Mouse (Mus musculus) layer of hippocampus, postnatal 25 days (tissue): ENCODE data around the gene Axdnd1. TPM values are rescaled to one million over a fixed set of nuclear protein-coding genes. Genes with fewer than 3 reads are reported as not detected.
A peak's percentile ranks its signal among the peaks of the same experiment; 100 is the strongest.

Experiments used
- DNase-seq, 2 experiments: peaks; one replicate each; pipeline ENCODE4 v3.0.0; 2022; ENCODE audit warnings: mixed read lengths in 2 of 2, low spot score in 1 of 2; ENCODE audit errors: extremely low spot score in 1 of 2
- total RNA-seq, 2 experiments: library from RNA; stranded (reverse); gene quantifications; 2 replicates each; pipeline ENCODE4 v1.2.3; 2021

Axdnd1 gene
- total RNA-seq: 1 to 10 TPM in 1 of 2 experiments, under 1 TPM in 1; 0.47 to 1.5 TPM

GRCm38 (mm10) chr1:156420671-156421297, at the start of gene Axdnd1:
Gene Axdnd1 (minus strand): TSS chr1:156421159.
- DNase-seq: peak; percentile 77

- DNase-seq: no peak
Observed at GRCm38 (mm10) chr1:156470557-156470956, 49.6 kb upstream of the Axdnd1 start.

GRCm38 (mm10) chr1:156468576-156468975, 47.6 kb upstream of the Axdnd1 start:
- DNase-seq: no peak

- no peak for DNase-seq
Observed at GRCm38 (mm10) chr1:156467655-156468255, 46.8 kb upstream of the Axdnd1 start.

GRCm38 (mm10) chr1:156464963-156465362, 44.0 kb upstream of the Axdnd1 start:
- no peak for DNase-seq

- DNase-seq: no peak
Observed at GRCm38 (mm10) chr1:156463981-156464853, 43.3 kb upstream of the Axdnd1 start.

- no peak for DNase-seq
Observed at GRCm38 (mm10) chr1:156462273-156462991, 41.5 kb upstream of the Axdnd1 start.

- DNase-seq: no peak
Observed at GRCm38 (mm10) chr1:156461036-156461435, 40.1 kb upstream of the Axdnd1 start.

- no peak for DNase-seq
Observed at GRCm38 (mm10) chr1:156460216-156460615, 39.3 kb upstream of the Axdnd1 start.

- DNase-seq: no peak
Observed at GRCm38 (mm10) chr1:156459690-156460089, 38.7 kb upstream of the Axdnd1 start.

- no peak for DNase-seq
Observed at GRCm38 (mm10) chr1:156458391-156459060, 37.6 kb upstream of the Axdnd1 start.

GRCm38 (mm10) chr1:156455005-156455758, 34.2 kb upstream of the Axdnd1 start:
- no peak for DNase-seq

- DNase-seq: no peak
Observed at GRCm38 (mm10) chr1:156454384-156454783, 33.4 kb upstream of the Axdnd1 start.

GRCm38 (mm10) chr1:156453876-156454275, 32.9 kb upstream of the Axdnd1 start:
- no peak for DNase-seq

GRCm38 (mm10) chr1:156450478-156450877, 29.5 kb upstream of the Axdnd1 start:
- no peak for DNase-seq

- no peak for DNase-seq
Observed at GRCm38 (mm10) chr1:156449691-156450090, 28.7 kb upstream of the Axdnd1 start.

- DNase-seq: no peak
Observed at GRCm38 (mm10) chr1:156449089-156449488, 28.1 kb upstream of the Axdnd1 start.

- DNase-seq: no peak
Observed at GRCm38 (mm10) chr1:156445049-156445448, 24.1 kb upstream of the Axdnd1 start.

GRCm38 (mm10) chr1:156442776-156443175, 21.8 kb upstream of the Axdnd1 start:
- no peak for DNase-seq
